Mouse (Mus musculus): Measurements from ENCODE around the gene Nupl1. TPM values are rescaled to one million over a fixed set of nuclear protein-coding genes. Genes with fewer than 3 reads are reported as not detected.

Nupl1 gene
- total and polyA plus RNA-seq, 3 experiments = not detected

- no peak for TF ChIP-seq POLR2AphosphoS2 (IDR thresholded peaks at IDR 0.05; ENCODE audit: low read length)
- TF ChIP-seq EP300 (IDR thresholded peaks at IDR 0.05; ENCODE audit: low read depth in 1 of 2, low read length in 2 of 2) = no peak
- peak; percentile 74; the same call in 1 of the 2 replicates for TF ChIP-seq MAX (IDR thresholded peaks at IDR 0.05; ENCODE audit: low read length)
- TF ChIP-seq UBTF (IDR thresholded peaks at IDR 0.05; ENCODE audit: borderline replicate concordance, insufficient read depth, low read depth, low read length) = no peak
- no peak for TF ChIP-seq ZKSCAN1 (IDR thresholded peaks at IDR 0.05; ENCODE audit: low read depth, low read length)
- peak; percentile 80; the same call in 1 of the 2 replicates for TF ChIP-seq GABPA (IDR thresholded peaks at IDR 0.05; ENCODE audit: low read depth, low read length)
- no peak for TF ChIP-seq CHD1 (IDR thresholded peaks at IDR 0.05; ENCODE audit: low read depth, low read length)
- TF ChIP-seq ZMIZ1 (IDR thresholded peaks at IDR 0.05; ENCODE audit: low read depth, low read length) = no peak
- TF ChIP-seq MAFK (IDR thresholded peaks at IDR 0.05; ENCODE audit: borderline replicate concordance, low read depth, low read length) = no peak
- peak; percentile 97 for TF ChIP-seq MXI1 (IDR thresholded peaks at IDR 0.05; ENCODE audit: low read depth, low read length)
- TF ChIP-seq USF1 (IDR thresholded peaks at IDR 0.05; ENCODE audit: low read depth, low read length) = peak; percentile 27; the same call in 1 of the 2 replicates
- no peak; the same call in 1 of the 2 replicates for TF ChIP-seq SMC3 (IDR thresholded peaks at IDR 0.05; ENCODE audit: low read depth, low read length)
- no peak for TF ChIP-seq GATA1 (IDR thresholded peaks at IDR 0.05; ENCODE audit: low read depth, low read length)
- no peak for TF ChIP-seq E2F4 (IDR thresholded peaks at IDR 0.05; ENCODE audit: borderline replicate concordance, low read depth, low read length)
- peak; percentile 96 for TF ChIP-seq MYC (IDR thresholded peaks at IDR 0.05; ENCODE audit: low read depth, low read length)
- no peak for TF ChIP-seq RCOR1 (IDR thresholded peaks at IDR 0.05; ENCODE audit: low read depth, low read length)
These were observed 14.0 kb upstream of the Nupl1 start, which contains the start of gene Mtmr6 (continued) for GRCm38 (mm10) chr14:60264990-60265876.

- no peak for DNase-seq (ENCODE audit: low read depth, low spot score)
- TF ChIP-seq POLR2A (IDR thresholded peaks at IDR 0.05; ENCODE audit: control insufficient read depth in 1 of 2, insufficient read depth in 1 of 2, low read depth in 1 of 2, low read length in 2 of 2, poor library complexity in 1 of 2) = no peak
- no peak for TF ChIP-seq CHD1 (IDR thresholded peaks at IDR 0.05; ENCODE audit: low read depth, low read length)
- no peak for TF ChIP-seq TAL1 (IDR thresholded peaks at IDR 0.05; ENCODE audit: low read length)
- no peak for TF ChIP-seq JUND (IDR thresholded peaks at IDR 0.05; ENCODE audit: low read depth, low read length)
- TF ChIP-seq GATA1 (IDR thresholded peaks at IDR 0.05; ENCODE audit: low read depth, low read length) = no peak
- no peak for TF ChIP-seq ZKSCAN1 (IDR thresholded peaks at IDR 0.05; ENCODE audit: low read depth, low read length)
- TF ChIP-seq HCFC1 (IDR thresholded peaks at IDR 0.05; ENCODE audit: low read depth, low read length) = no peak
- TF ChIP-seq MAFK (IDR thresholded peaks at IDR 0.05; ENCODE audit: borderline replicate concordance, low read depth, low read length) = no peak
- H3K4me3 ChIP-seq (ENCODE audit: control insufficient read depth in 1 of 2, insufficient read depth in 1 of 2, low read depth in 2 of 2, low read length in 2 of 2) = no peak overlapping the region
- H3K36me3 ChIP-seq (ENCODE audit: control insufficient read depth in 1 of 2, insufficient read depth in 2 of 2, low read length in 2 of 2) = peaks cover 0 to 7% of the 10 kb centered on the region in 2 experiments; a peak in 2 of 4 replicates
- H3K79me2 ChIP-seq (ENCODE audit: control insufficient read depth, insufficient read depth, low read length, poor library complexity) = peaks cover 12% of the 10 kb centered on the region
- peaks cover 0 to 9% of the 10 kb centered on the region in 2 experiments; a peak in 2 of 4 replicates for H3K4me1 ChIP-seq (ENCODE audit: control insufficient read depth in 1 of 2, insufficient read depth in 2 of 2, low read length in 2 of 2)
- H3K27ac ChIP-seq (ENCODE audit: control insufficient read depth, low read depth, low read length) = no peak overlapping the region
- no peak overlapping the region for H3K9ac ChIP-seq (ENCODE audit: control insufficient read depth, low read depth, low read length, poor library complexity, severe bottlenecking)
- H3K9me3 ChIP-seq (replicated peaks; ENCODE audit: insufficient read depth, low read length) = no peaks in the 10 kb centered on the region
- H3K27me3 ChIP-seq (ENCODE audit: control insufficient read depth in 1 of 2, insufficient read depth in 2 of 2, low read length in 2 of 2) = no peaks in the 10 kb centered on the region
These were observed 11.1 kb upstream of the Nupl1 start for GRCm38 (mm10) chr14:60262316-60262715.
